In the genomic region with DNA sequence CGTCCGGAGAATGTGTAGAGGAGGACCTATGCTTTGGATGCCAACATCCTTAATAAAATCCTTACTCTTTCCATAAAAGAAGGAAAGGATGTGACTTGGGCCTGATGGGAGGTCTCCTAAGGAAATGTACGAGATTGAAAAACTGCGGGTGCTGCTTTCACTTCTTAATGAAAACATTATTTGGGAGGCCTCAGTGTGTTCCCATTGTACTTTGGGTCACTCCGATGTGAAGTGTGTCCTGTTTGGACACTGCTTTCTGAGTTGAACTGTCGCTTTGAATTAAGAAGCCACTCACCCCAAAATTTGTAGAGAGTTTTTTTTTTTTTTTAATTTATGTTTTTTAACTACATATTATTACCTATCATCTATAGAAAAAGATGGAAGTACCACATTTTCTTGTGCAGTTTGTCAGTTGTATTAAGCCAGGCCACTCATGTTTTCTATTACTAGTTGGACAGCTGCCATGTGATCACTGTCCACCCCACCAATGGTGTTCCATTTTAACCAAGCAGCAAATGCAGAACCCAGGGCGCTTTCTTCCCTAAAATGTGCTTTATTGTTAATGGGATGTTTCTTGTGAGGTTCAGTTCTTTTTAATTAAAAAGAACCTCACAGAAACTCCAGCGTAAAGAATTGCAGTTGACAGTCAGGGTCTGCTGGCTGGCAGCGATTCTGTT, we compare ENCODE assay signal across 8 mouse cellular contexts. TPM values are rescaled to one million over a fixed set of nuclear protein-coding genes. Genes with fewer than 3 reads are reported as not detected.
DNase-seq lines count a peak whose midpoint lies in the region; ATAC-seq and TF ChIP-seq lines count a peak whose summit lies in the region.

No protein-coding gene starts in this region.

- H3K4me1 ChIP-seq in hindbrain, embryonic 10.5 days (replicated peaks) = peaks cover 7% of the 10 kb centered on the region
- no peaks in the 10 kb centered on the region for H3K4me1 ChIP-seq in lung, postnatal 0 days (ENCODE audit: insufficient read depth, low read depth, low read length)

- 22% methylated on average over 9 of the region's 9 CpGs for whole genome bisulfite sequencing in hindbrain, embryonic 10.5 days
- 26% methylated on average over 9 of the region's 9 CpGs for WGBS in lung, postnatal 0 days

- DNase-seq in kidney, adult 9 months = peak; percentile 15
- DNase-seq in kidney, postnatal 10 days = no peak
- peak; percentile 31 for DNase-seq in brain, adult 2 months (ENCODE audit: low read depth, low spot score)
- no peak for DNase-seq in hindbrain, embryonic 10.5 days (ENCODE audit: low spot score)
- DNase-seq in lung, postnatal 0 days (ENCODE audit: low spot score) = peak; percentile 34
- no peak for DNase-seq in layer of hippocampus, adult 8-10 months (ENCODE audit: low spot score in 2 of 2)
- DNase-seq in adrenal gland, adult 18-20 months (ENCODE audit: low spot score in 2 of 2) = no peak
- DNase-seq in right cerebral cortex, postnatal 36 days (ENCODE audit: low spot score in 2 of 2) = no peak

- no peak for ATAC-seq in lung, postnatal 0 days

- H3K4me3 ChIP-seq in hindbrain, embryonic 10.5 days = peak overlapping the region; percentile 72
- peak overlapping the region; percentile 57 for H3K4me3 ChIP-seq in lung, postnatal 0 days (ENCODE audit: low read depth, low read length)

- no peak for TF ChIP-seq CTCF in lung, postnatal 0 days (IDR thresholded peaks at IDR 0.05)

- peak overlapping the region; percentile 87 for H3K27ac ChIP-seq in hindbrain, embryonic 10.5 days
- H3K27ac ChIP-seq in lung, postnatal 0 days (ENCODE audit: low read length) = no peak overlapping the region

- no peaks in the 10 kb centered on the region for H3K36me3 ChIP-seq in hindbrain, embryonic 10.5 days
- H3K36me3 ChIP-seq in lung, postnatal 0 days (ENCODE audit: insufficient read depth, low read length) = no peaks in the 10 kb centered on the region

- peak overlapping the region; percentile 29 for H3K9ac ChIP-seq in lung, postnatal 0 days (replicated peaks; ENCODE audit: low read depth)

- no peak for TF ChIP-seq EP300 in lung, postnatal 0 days (IDR thresholded peaks at IDR 0.05)

- no peaks in the 10 kb centered on the region for H3K9me3 ChIP-seq in hindbrain, embryonic 10.5 days
- no peaks in the 10 kb centered on the region for H3K9me3 ChIP-seq in lung, postnatal 0 days (ENCODE audit: low read length)

- H3K27me3 ChIP-seq in hindbrain, embryonic 10.5 days (ENCODE audit: insufficient read depth, poor library complexity, severe bottlenecking) = no peaks in the 10 kb centered on the region
- no peaks in the 10 kb centered on the region for H3K27me3 ChIP-seq in lung, postnatal 0 days (replicated peaks; ENCODE audit: insufficient read depth, low read length)

- H3K4me2 ChIP-seq in lung, postnatal 0 days (replicated peaks; ENCODE audit: low read depth, low read length) = peak overlapping the region; percentile 62

RNA-seq across cellular contexts. Expression of a gene that starts 29.2 kb away (rescaled TPM):
- polyA plus RNA-seq in hindbrain, embryonic 10.5 days (2016; fragmentation: Nextera tagmentation; extraction: Ambion mirVana) = 1.0 and 1.4 TPM in 2 replicates
- polyA plus RNA-seq in lung, postnatal 0 days (2015; fragmentation: Nextera tagmentation; extraction: Ambion mirVana) = 1.5 and 1.6 TPM in 2 replicates
- 10 to 100 TPM; 13.5 to 20.4 (median 15.7) TPM for total RNA-seq in layer of hippocampus, adult 8-10 months (2022)
- total RNA-seq in adrenal gland, adult 18-20 months (2021) = 1 to 10 TPM; 2.1 to 2.5 TPM

RNA-seq across cellular contexts. Expression of a gene that starts 42.3 kb away (rescaled TPM):
- 0.83 and 1.2 TPM in 2 replicates for polyA plus RNA-seq in hindbrain, embryonic 10.5 days (2016; fragmentation: Nextera tagmentation; extraction: Ambion mirVana)
- 1.2 and 1.6 TPM in 2 replicates for polyA plus RNA-seq in lung, postnatal 0 days (2015; fragmentation: Nextera tagmentation; extraction: Ambion mirVana)
- 10 to 100 TPM; 51.5 to 63.5 (median 55.6) TPM for total RNA-seq in layer of hippocampus, adult 8-10 months (2022)
- 1 to 10 TPM; 1.0 to 1.2 TPM for total RNA-seq in adrenal gland, adult 18-20 months (2021)

Comparison
In these comparisons a context has a peak if more than half of its experiments do, and no peak if none do; other contexts are left out.
1. DNase-seq: peak in kidney, adult 9 months (single experiment), brain, adult 2 months (single experiment) and lung, postnatal 0 days (single experiment); none in kidney, postnatal 10 days (single experiment), hindbrain, embryonic 10.5 days (single experiment), layer of hippocampus, adult 8-10 months (0 of 2), adrenal gland, adult 18-20 months (0 of 2) and right cerebral cortex, postnatal 36 days (0 of 2).
2. RNA of a gene that starts 29.2 kb away (total RNA-seq): 13.5 to 20.4 TPM in layer of hippocampus, adult 8-10 months; 2.1 to 2.5 TPM in adrenal gland, adult 18-20 months; every median in the first group is over 4 times any median in the second.
3. RNA of a gene that starts 42.3 kb away (total RNA-seq): 51.5 to 63.5 TPM in layer of hippocampus, adult 8-10 months; 1.0 to 1.2 TPM in adrenal gland, adult 18-20 months; every median in the first group is over 10 times any median in the second.